Mouse (Mus musculus) ES-Bruce4 (cell line): ENCODE measurements around the gene Olfml3. TPM values are rescaled to one million over a fixed set of nuclear protein-coding genes. Genes with fewer than 3 reads are reported as not detected.

ENCODE experiments used
- H3K27ac ChIP-seq: 2 replicates; pipeline ENCODE4 v1.5.1; 2012; ENCODE audit warnings: low read length, inconsistent platforms; ENCODE audit not compliant: insufficient read depth
- H3K27me3 ChIP-seq: 2 replicates; pipeline ENCODE4 v1.6.1; 2012; ENCODE audit warnings: mild to moderate bottlenecking, low read length, inconsistent platforms; ENCODE audit not compliant: control insufficient read depth, poor library complexity, insufficient read depth, severe bottlenecking
- H3K36me3 ChIP-seq: 2 replicates; pipeline ENCODE4 v1.6.1; 2012; ENCODE audit warnings: inconsistent platforms, mild to moderate bottlenecking, low read length, moderate library complexity; ENCODE audit not compliant: control insufficient read depth, poor library complexity, insufficient read depth, severe bottlenecking
- H3K4me1 ChIP-seq: one replicate; pipeline ENCODE4 v1.8.1; 2011; ENCODE audit warnings: low read length; ENCODE audit not compliant: control insufficient read depth, insufficient read depth
- H3K4me3 ChIP-seq: 2 replicates; pipeline ENCODE4 v1.5.1; 2011; ENCODE audit warnings: low read depth, mild to moderate bottlenecking, low read length
- H3K9ac ChIP-seq: 2 replicates; pipeline ENCODE4 v1.6.1; 2012; ENCODE audit warnings: low read depth, mild to moderate bottlenecking, inconsistent platforms; ENCODE audit not compliant: poor library complexity, severe bottlenecking
- H3K9me3 ChIP-seq: replicated peaks from 2 replicates; pipeline ENCODE4 v1.6.1; 2012; ENCODE audit warnings: mild to moderate bottlenecking, low read length, inconsistent platforms; ENCODE audit not compliant: control insufficient read depth, poor library complexity, insufficient read depth, severe bottlenecking
- CTCF ChIP-seq: IDR thresholded peaks from one replicate; pipeline ENCODE4 v1.8.1; 2011; ENCODE audit warnings: low read depth, low read length
- EP300 ChIP-seq: IDR thresholded peaks from 2 replicates; pipeline ENCODE4 v1.6.1; 2011; ENCODE audit warnings: low read depth, low read length; ENCODE audit not compliant: insufficient read depth
- POLR2A ChIP-seq: IDR thresholded peaks from one replicate; pipeline ENCODE4 v1.8.1; 2011; ENCODE audit warnings: low read length; ENCODE audit not compliant: insufficient read depth
- polyA plus RNA-seq: library from polyadenylated mRNA; stranded (reverse); fragments of >200 nt; gene quantifications from 2 replicates; pipeline ENCODE4 v1.2.4, GENCODE M21; 2011; ENCODE audit warnings: low read depth; ENCODE audit not compliant: missing spikeins, insufficient read depth, insufficient read length

The Olfml3 gene
- polyA plus RNA-seq, 1 experiment, result 0.87 TPM

DNA sequence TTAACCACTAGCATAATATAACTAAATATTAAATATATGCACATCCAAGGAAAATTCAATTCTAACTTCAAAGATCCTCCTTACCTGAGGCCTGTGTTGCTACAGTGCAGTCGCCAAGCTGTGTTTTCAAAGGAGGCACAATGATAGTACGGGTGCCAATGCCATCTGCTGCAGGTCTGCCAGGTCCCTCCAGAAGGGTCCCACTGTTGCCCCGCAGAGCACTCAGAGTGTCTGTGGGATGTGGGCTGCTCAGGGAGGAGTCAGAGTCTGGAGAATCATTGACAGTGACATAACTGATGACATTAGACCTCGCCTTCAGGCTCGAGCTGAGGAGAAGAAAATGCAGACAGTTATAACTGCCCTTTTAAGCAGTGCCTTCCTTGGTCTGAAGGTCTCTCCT, 8.9 kb upstream of the Olfml3 start:
- H3K4me3 ChIP-seq, result no peak overlapping the region
- H3K9ac ChIP-seq, result no peak overlapping the region
- H3K27ac ChIP-seq, result no peak overlapping the region
- H3K9me3 ChIP-seq, result no peaks in the 10 kb centered on the region
- H3K36me3 ChIP-seq, result peaks cover 26% of the 10 kb centered on the region
- no peaks in the 10 kb centered on the region for H3K27me3 ChIP-seq
- TF ChIP-seq POLR2A (no peak), EP300 (no peak)
- H3K4me1 ChIP-seq, result no peaks in the 10 kb centered on the region

DNA sequence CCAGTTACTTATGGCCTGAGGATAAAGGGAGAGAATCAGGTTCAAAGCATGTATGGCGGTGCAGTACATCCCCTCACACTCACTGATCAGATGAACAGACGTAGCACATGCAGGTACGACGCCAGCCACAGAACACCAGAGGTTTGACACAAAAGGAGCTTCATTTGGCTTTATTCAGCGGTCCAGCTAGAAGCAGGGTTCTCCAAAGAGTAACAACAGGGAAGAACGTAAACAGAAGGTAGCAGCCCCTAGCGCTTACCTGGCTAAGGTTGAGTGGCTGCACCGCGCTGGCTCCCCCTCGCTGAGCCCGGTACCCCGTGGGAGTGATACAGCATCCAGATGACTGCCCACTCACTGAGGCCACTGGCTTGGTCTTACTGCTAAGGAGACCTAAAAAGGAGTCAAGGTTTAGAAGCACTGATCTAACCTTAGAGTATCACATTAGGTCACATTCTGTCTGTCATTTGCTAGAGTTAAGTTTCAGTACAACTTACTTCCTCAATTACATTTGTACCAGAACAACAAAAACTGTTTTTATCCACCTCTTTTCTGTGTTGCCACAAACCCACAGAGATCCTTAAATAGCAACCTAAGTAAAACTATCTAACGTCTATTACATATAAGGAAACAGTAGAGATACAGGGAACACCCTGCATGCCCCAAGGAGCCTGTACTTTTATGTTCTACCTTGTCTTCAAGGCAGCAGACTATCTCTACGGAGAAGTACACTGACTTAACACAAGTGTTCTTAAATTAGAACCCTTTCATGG, 7.4 kb upstream of the Olfml3 start:
- no peaks in the 10 kb centered on the region for H3K27me3 ChIP-seq
- H3K36me3 ChIP-seq, result peaks cover 25% of the 10 kb centered on the region
- H3K9ac ChIP-seq, result no peak overlapping the region
- TF ChIP-seq EP300 (no peak), CTCF (no peak), POLR2A (no peak)
- H3K9me3 ChIP-seq, result no peaks in the 10 kb centered on the region
- H3K4me3 ChIP-seq, result no peak overlapping the region
- no peak overlapping the region for H3K27ac ChIP-seq
- H3K4me1 ChIP-seq, result no peaks in the 10 kb centered on the region

DNA sequence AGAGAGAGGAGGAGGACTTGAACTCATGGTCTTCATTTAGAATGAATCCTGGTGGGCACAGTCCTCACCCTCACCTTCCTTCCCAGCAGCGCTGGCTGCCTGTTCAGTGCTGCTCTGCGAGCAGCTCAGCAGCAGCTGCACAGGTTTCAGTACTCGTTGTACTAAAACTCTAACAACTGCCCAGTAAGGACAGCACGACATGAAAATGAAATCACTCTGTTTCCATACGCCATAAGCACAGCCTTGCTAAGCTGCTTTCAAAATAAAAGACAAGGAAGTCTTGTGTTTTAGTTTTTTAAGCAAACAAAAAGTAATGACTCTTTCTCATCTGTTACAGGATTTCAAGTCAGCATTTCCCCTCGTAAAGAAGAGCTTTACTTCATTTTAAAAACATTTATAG, 5.4 kb upstream of the Olfml3 start:
- Histone ChIP-seq H3K9ac (no peak overlapping the region), H3K9me3 (no peaks in the 10 kb centered on the region), H3K27ac (no peak overlapping the region), H3K4me1 (no peaks in the 10 kb centered on the region), H3K27me3 (no peaks in the 10 kb centered on the region), H3K4me3 (no peak overlapping the region), H3K36me3 (peaks cover 13% of the 10 kb centered on the region; the same call in 1 of the 2 replicates)
- TF ChIP-seq EP300 (no peak), POLR2A (no peak), CTCF (no peak)

DNA sequence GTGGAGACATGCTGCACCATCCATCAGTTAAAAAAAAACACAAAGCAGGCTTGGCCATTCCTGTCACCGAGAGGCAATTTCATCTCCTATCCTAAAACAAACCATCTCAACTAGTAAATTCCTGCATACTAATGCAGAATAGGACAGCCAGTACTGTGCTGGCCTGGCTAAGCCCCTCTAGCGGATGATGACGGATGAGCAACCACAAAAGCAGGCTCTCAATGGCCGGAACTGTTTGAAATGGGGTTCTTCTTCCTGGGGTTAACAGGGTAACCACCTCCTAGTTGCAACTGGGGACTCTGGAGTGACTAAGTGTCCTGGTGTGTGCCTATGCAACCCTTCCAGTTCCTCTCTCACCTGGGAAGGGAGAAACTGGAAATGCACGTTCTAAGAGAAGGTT, 2.5 kb upstream of the Olfml3 start:
- Histone ChIP-seq H3K27me3 (no peaks in the 10 kb centered on the region), H3K4me1 (peaks cover 2% of the 10 kb centered on the region), H3K9ac (no peak overlapping the region), H3K4me3 (no peak overlapping the region), H3K27ac (no peak overlapping the region), H3K36me3 (peaks cover 4% of the 10 kb centered on the region; the same call in 1 of the 2 replicates), H3K9me3 (no peaks in the 10 kb centered on the region)
- no peak for TF ChIP-seq EP300
- TF ChIP-seq CTCF, result no peak
- TF ChIP-seq POLR2A, result no peak

DNA sequence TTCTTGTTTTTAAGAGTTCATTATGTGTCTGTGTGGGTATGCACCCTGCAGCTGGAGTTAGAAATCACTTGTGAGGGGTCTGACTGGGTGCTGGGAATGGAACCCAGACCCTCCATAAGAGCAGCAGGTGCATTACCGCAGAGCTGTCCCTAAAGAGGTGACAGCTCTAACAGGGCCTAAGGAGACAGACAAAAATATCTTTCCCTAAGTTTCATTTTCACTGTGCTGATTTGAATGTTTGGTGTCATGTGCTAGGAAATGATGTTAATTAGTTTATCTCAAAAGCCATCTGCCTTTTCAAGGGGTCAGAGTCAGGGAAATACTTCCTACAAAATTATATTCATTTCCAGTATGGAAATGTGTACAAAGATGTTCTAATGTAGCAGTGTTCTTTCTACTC, 1.5 kb upstream of the Olfml3 start, which contains the start of gene Gm10964:
Gene Gm10964 (plus strand): TSS at position 38 of the 400 bp plus-strand sequence.
- Histone ChIP-seq H3K9me3 (no peaks in the 10 kb centered on the region), H3K9ac (peak within 1 kb of the TSS; percentile 68), H3K27ac (peak within 1 kb of the TSS; percentile 12; the same call in 1 of the 2 replicates), H3K27me3 (no peaks in the 10 kb centered on the region), H3K4me1 (peaks cover 2% of the 10 kb centered on the region), H3K4me3 (peak within 1 kb of the TSS; percentile 34), H3K36me3 (no peaks in the 10 kb centered on the region)
- no peak for TF ChIP-seq POLR2A
- TF ChIP-seq CTCF, result no peak
- TF ChIP-seq EP300, result no peak

DNA sequence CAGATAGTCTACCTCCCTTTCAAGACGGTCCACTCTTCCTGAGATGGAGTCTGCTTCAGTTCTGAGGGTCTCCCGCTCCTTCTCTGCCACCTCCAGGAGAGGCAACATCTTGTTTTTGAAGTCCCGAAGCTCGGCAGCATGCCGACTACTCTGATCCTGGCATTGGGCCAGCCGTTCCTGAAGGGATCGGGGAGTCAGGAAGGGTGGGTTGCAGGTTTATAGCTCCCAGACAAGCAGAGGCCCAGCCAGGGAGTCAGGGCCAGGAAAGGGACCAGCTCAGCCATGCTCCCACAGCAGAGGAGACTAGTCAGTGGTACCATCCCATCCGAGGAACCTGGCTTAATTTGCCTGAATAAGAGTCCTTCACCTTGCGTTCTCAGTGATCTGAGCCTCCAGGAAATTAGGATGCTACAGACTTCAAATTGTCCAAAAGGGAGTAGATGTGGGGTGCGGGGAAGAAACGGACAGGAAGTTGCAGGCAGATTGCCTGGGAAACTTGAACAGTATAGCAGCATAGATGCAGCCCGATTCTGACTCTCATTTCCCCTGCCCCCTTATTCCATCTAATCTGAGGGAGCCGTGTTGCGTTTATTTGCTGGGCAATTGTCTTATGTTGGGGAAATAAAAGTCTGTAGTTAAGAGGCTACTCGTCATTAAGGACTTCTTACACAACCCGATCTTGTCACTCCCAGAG, 593 bp downstream of the Olfml3 start:
- Histone ChIP-seq H3K4me1 (peaks cover 2% of the 10 kb centered on the region), H3K36me3 (no peaks in the 10 kb centered on the region), H3K27ac (no peak overlapping the region), H3K9me3 (no peaks in the 10 kb centered on the region), H3K4me3 (no peak overlapping the region), H3K27me3 (no peaks in the 10 kb centered on the region), H3K9ac (no peak overlapping the region)
- no peak for TF ChIP-seq CTCF
